Mouse (Mus musculus): Measurements from ENCODE around the gene Pfn1. TPM values are rescaled to one million over a fixed set of nuclear protein-coding genes. Genes with fewer than 3 reads are reported as not detected.

The Pfn1 gene
- polyA plus RNA-seq, 1 experiment from 2014 or later, result 2,326 TPM

DNA sequence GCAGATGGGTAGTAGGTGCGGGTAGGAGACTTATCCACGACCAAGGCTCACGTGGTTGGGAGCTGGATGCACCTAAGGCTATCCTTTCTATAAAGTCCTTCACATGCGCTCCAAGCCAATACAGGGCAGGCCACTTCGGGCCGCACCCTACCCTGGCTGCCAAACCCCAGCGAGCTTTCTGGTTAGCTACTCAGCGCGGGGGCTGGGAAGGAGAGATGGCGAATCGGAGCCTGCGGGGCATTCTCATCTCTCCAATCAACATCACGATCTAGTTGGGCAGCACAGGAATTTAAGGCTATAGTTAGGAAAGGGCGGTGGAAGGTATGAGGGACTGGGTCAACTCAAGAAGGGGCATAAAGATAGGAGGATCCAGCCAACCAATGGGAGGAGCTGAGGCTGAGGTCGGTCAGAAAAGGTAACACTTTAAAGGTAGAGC lies 13.9 kb upstream of the Pfn1 start:
- H3K27me3 ChIP-seq (replicated peaks; ENCODE audit: control insufficient read depth, insufficient read depth, low read length), result no peaks in the 10 kb centered on the region
- no peaks in the 10 kb centered on the region for H3K9me3 ChIP-seq (ENCODE audit: control insufficient read depth, low read length)
- peak overlapping the region; percentile 71 for H3K4me3 ChIP-seq (ENCODE audit: low read length)
- peak overlapping the region; percentile 77 for H3K4me2 ChIP-seq (ENCODE audit: low read depth, low read length)
- peak; percentile 68 for ATAC-seq
- peak overlapping the region; percentile 67 for H3K9ac ChIP-seq (ENCODE audit: low read depth, low read length)
- peaks cover 10% of the 10 kb centered on the region for H3K36me3 ChIP-seq (ENCODE audit: control insufficient read depth, insufficient read depth, low read length)
- peaks cover 13% of the 10 kb centered on the region for H3K4me1 ChIP-seq (ENCODE audit: control insufficient read depth, insufficient read depth, low read length)
- H3K27ac ChIP-seq (ENCODE audit: low read length), result peak overlapping the region; percentile 84
- under 1% methylated on average over 15 of the region's 15 CpGs for WGBS

DNA sequence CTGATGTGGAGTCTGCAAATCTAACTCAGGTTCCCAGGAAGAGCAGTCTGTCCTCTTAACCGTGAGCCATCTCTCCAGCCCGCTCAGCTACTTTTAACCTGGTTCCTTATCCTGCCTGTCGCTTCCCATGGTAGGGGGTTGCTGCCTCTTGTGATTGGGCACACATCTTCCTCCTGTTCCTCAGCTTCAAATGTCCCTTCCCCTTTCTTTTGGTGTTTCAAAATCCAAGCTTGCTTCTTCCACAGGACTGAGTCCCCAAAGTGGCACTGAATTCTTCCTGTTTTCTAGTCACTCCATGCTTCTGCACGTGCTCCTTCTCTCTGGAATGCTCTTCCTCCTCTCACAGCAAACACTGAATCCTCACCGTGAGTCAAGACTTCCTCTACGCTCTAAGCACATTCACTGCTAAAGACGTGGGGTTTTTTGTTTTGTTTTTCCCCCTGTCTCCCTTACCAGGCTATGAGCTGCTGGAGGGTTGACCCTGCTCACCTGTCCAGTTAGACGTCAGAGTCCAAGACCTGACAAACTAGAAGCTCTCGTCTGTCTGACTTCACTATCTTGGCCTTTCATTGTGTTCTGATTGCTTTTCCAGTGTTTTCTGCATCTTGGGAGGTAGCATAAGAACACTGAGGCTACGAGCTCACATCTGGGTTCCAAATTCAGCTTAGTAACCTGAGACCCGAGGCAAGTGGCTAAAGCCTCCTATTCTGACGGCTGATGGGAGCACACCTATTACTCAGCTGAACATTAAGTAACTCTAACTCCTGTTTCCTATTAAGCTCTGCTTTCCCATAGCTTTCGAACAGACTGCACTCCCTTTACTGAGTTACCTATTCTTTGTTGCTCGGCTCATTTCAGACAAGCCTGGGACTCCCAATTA lies 13.1 kb upstream of the Pfn1 start:
- 62% methylated on average over 14 of the region's 14 CpGs for WGBS
- Histone ChIP-seq H3K4me2 (ENCODE audit: low read depth, low read length) (peak overlapping the region; percentile 77), H3K27ac (ENCODE audit: low read length) (peak overlapping the region; percentile 84), H3K4me1 (ENCODE audit: control insufficient read depth, insufficient read depth, low read length) (peaks cover 13% of the 10 kb centered on the region), H3K27me3 (replicated peaks; ENCODE audit: control insufficient read depth, insufficient read depth, low read length) (no peaks in the 10 kb centered on the region), H3K36me3 (ENCODE audit: control insufficient read depth, insufficient read depth, low read length) (peaks cover 12% of the 10 kb centered on the region), H3K9me3 (ENCODE audit: control insufficient read depth, low read length) (no peaks in the 10 kb centered on the region), H3K4me3 (ENCODE audit: low read length) (peak overlapping the region; percentile 71), H3K9ac (ENCODE audit: low read depth, low read length) (peak overlapping the region; percentile 67)
- ATAC-seq, result no peak

DNA sequence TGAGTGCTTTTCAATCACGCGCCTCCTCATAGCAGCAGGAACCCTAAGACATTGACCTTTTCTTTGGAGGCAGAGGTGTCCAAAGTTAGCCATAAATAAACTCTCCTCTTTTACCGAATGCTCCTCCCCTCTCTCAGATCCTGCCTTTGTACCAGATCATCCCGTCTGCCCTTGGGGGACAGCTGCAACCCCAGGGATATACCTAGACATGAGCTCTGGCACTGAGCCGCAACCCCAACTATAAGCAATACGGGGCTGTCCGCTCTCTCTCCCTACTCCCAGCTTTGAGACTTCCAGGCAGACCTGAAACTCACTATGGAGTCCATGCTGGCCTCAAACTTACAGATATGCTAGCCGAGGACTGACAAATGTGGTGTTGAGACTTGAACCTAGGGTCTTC lies 12.2 kb upstream of the Pfn1 start:
- no peaks in the 10 kb centered on the region for H3K27me3 ChIP-seq (replicated peaks; ENCODE audit: control insufficient read depth, insufficient read depth, low read length)
- no peak overlapping the region for H3K4me3 ChIP-seq (ENCODE audit: low read length)
- no peak overlapping the region for H3K9ac ChIP-seq (ENCODE audit: low read depth, low read length)
- peaks cover 12% of the 10 kb centered on the region for H3K36me3 ChIP-seq (ENCODE audit: control insufficient read depth, insufficient read depth, low read length)
- no peaks in the 10 kb centered on the region for H3K9me3 ChIP-seq (ENCODE audit: control insufficient read depth, low read length)
- 94% methylated on average over 8 of the region's 8 CpGs for WGBS
- peaks cover 13% of the 10 kb centered on the region for H3K4me1 ChIP-seq (ENCODE audit: control insufficient read depth, insufficient read depth, low read length)
- no peak for ATAC-seq
- H3K4me2 ChIP-seq (ENCODE audit: low read depth, low read length), result no peak overlapping the region
- no peak overlapping the region for H3K27ac ChIP-seq (ENCODE audit: low read length)

DNA sequence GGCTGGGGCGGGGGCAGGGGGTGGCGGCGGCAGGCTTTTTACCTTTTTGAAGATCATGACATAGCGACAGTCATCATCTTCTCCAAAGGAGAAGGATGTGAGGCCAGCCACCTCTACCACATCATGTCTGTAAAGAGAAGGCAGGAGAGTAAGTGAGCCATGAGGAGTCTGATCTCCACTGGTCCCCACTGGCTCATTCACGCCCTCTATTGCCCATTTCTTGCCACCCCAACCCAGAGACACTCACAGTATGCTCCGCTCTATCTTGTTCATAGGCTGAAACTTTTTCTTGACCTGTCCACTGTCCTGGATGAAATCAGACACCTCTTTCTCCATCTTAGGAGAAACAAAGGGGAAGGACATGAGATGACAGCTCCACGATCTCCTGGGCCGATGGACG lies 10.3 kb upstream of the Pfn1 start:
- Histone ChIP-seq H3K27me3 (replicated peaks; ENCODE audit: control insufficient read depth, insufficient read depth, low read length) (no peaks in the 10 kb centered on the region), H3K4me3 (ENCODE audit: low read length) (no peak overlapping the region), H3K9ac (ENCODE audit: low read depth, low read length) (no peak overlapping the region), H3K4me1 (ENCODE audit: control insufficient read depth, insufficient read depth, low read length) (peaks cover 2% of the 10 kb centered on the region; the same call in 1 of the 2 replicates), H3K4me2 (ENCODE audit: low read depth, low read length) (no peak overlapping the region), H3K27ac (ENCODE audit: low read length) (no peak overlapping the region), H3K36me3 (ENCODE audit: control insufficient read depth, insufficient read depth, low read length) (peaks cover 12% of the 10 kb centered on the region), H3K9me3 (ENCODE audit: control insufficient read depth, low read length) (no peaks in the 10 kb centered on the region)
- ATAC-seq, result no peak
- 92% methylated on average over 9 of the region's 9 CpGs for WGBS

DNA sequence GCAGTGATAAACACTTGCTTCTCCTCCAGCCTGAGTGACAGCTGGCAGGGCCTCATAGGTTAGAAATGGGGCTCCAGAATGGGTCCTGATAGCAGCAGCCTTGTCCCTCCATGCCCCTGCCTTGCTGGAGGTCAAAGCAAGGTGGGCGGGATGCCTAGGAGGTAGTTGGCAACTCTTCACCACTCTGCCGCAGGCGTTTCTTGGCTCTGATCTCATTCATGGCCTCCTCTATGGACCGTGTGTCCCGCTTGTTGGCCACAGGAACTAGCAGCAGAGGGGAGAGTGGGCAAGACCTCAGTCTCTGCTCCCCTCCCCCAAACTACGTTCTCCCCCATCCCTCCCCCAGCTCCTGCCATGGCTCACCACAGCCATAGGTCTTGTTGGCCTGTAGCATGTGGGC lies 9.5 kb upstream of the Pfn1 start:
- no peaks in the 10 kb centered on the region for H3K27me3 ChIP-seq (replicated peaks; ENCODE audit: control insufficient read depth, insufficient read depth, low read length)

DNA sequence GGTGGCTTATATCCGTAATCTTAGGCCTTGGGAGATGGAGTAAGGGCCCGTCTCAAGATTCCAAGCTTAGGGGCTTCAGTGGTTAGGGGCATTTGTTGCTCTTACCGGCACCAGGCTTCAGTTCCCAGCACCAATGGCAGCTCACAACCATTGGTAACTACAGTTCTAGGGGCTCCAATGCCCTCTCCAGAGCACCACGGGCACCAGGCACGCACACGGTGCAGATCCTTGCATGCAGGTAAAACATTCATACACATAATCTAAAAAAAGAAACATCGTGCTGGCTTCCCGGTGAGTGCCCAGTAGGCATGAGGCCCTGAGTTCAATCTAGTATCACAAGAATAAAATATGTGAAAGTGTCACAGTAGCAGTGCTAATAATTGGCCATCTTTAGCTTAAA lies 8.7 kb upstream of the Pfn1 start:
- Histone ChIP-seq H3K27me3 (replicated peaks; ENCODE audit: control insufficient read depth, insufficient read depth, low read length) (no peaks in the 10 kb centered on the region), H3K9ac (ENCODE audit: low read depth, low read length) (no peak overlapping the region), H3K4me1 (ENCODE audit: control insufficient read depth, insufficient read depth, low read length) (peaks cover 10% of the 10 kb centered on the region), H3K4me3 (ENCODE audit: low read length) (no peak overlapping the region), H3K27ac (ENCODE audit: low read length) (no peak overlapping the region), H3K9me3 (ENCODE audit: control insufficient read depth, low read length) (no peaks in the 10 kb centered on the region), H3K36me3 (ENCODE audit: control insufficient read depth, insufficient read depth, low read length) (peaks cover 12% of the 10 kb centered on the region), H3K4me2 (ENCODE audit: low read depth, low read length) (no peak overlapping the region)
- 93% methylated on average over 8 of the region's 8 CpGs for WGBS
- no peak for ATAC-seq

More for the DNA sequence above, 9.5 kb upstream of the Pfn1 start:
- Histone ChIP-seq H3K4me3 (ENCODE audit: low read length) (no peak overlapping the region), H3K4me2 (ENCODE audit: low read depth, low read length) (no peak overlapping the region), H3K9ac (ENCODE audit: low read depth, low read length) (no peak overlapping the region), H3K9me3 (ENCODE audit: control insufficient read depth, low read length) (no peaks in the 10 kb centered on the region), H3K4me1 (ENCODE audit: control insufficient read depth, insufficient read depth, low read length) (peaks cover 5% of the 10 kb centered on the region), H3K36me3 (ENCODE audit: control insufficient read depth, insufficient read depth, low read length) (peaks cover 12% of the 10 kb centered on the region), H3K27ac (ENCODE audit: low read length) (no peak overlapping the region)
- WGBS, result 89% methylated on average over 6 of the region's 6 CpGs
- no peak for ATAC-seq

DNA sequence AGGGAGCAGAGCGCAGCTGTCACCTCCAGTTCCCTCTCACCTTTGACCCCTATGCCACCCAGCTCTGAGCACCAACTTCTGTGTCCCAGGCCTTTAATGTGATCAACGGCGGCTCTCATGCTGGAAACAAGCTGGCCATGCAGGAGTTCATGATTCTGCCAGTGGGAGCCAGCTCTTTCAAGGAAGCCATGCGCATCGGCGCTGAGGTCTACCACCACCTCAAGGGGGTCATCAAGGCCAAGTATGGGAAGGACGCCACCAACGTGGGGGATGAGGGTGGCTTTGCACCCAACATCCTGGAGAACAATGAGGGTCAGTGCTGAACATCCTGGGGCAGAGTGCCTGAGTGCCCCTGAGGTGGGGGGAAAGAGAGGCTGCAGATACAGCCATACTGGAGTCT lies 6.1 kb upstream of the Pfn1 start:
- ATAC-seq, result no peak
- Histone ChIP-seq H3K36me3 (ENCODE audit: control insufficient read depth, insufficient read depth, low read length) (peaks cover 12% of the 10 kb centered on the region), H3K4me3 (ENCODE audit: low read length) (no peak overlapping the region), H3K9me3 (ENCODE audit: control insufficient read depth, low read length) (no peaks in the 10 kb centered on the region), H3K9ac (ENCODE audit: low read depth, low read length) (no peak overlapping the region), H3K27me3 (replicated peaks; ENCODE audit: control insufficient read depth, insufficient read depth, low read length) (no peaks in the 10 kb centered on the region), H3K4me2 (ENCODE audit: low read depth, low read length) (no peak overlapping the region), H3K4me1 (ENCODE audit: control insufficient read depth, insufficient read depth, low read length) (peaks cover 31% of the 10 kb centered on the region), H3K27ac (ENCODE audit: low read length) (no peak overlapping the region)
- WGBS, result 88% methylated on average over 8 of the region's 8 CpGs

DNA sequence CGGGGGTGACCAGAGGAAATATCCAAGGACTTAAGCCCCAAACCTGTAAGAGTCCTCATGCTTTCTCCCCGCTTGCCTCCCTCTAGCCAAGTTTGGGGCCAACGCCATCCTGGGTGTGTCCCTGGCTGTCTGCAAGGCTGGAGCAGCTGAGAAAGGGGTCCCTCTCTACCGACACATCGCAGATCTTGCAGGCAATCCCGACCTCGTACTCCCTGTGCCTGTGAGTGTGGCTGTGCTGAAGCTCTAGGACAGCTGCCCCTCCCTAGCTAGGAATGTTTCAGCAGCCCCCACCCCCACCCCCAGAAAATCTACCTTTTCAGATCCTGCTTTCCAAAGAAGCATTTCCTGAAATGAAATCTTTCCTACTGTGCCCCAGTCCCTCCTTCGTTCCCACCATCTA lies 4.5 kb upstream of the Pfn1 start:
- WGBS, result 57% methylated on average over 8 of the region's 8 CpGs

DNA sequence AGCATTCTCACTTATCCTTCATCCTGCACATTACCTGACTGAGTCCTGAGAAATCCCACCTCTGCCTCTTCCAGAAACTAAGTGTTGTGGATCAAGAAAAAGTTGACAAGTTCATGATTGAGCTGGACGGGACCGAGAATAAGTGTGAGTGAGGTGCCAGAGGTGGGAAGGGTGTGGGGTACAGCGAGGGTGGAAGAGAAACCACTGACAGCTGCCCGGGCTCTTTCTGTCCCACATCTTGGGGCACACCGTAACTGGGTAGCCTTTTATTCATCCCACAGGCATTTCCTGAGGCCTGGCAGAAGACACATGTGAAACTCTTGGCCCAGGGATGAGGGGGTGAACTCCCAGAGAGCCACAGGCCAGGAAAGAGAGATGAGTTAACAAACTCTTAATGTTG lies 4.1 kb upstream of the Pfn1 start:
- no peak overlapping the region for H3K9ac ChIP-seq (ENCODE audit: low read depth, low read length)
- no peak overlapping the region for H3K4me3 ChIP-seq (ENCODE audit: low read length)
- H3K27ac ChIP-seq (ENCODE audit: low read length), result no peak overlapping the region
- peaks cover 31% of the 10 kb centered on the region for H3K4me1 ChIP-seq (ENCODE audit: control insufficient read depth, insufficient read depth, low read length)
- H3K4me2 ChIP-seq (ENCODE audit: low read depth, low read length), result no peak overlapping the region
- H3K27me3 ChIP-seq (replicated peaks; ENCODE audit: control insufficient read depth, insufficient read depth, low read length), result no peaks in the 10 kb centered on the region
- ATAC-seq, result no peak
- H3K9me3 ChIP-seq (ENCODE audit: control insufficient read depth, low read length), result no peaks in the 10 kb centered on the region
- H3K36me3 ChIP-seq (ENCODE audit: control insufficient read depth, insufficient read depth, low read length), result peaks cover 2% of the 10 kb centered on the region; the same call in 1 of the 2 replicates
- 85% methylated on average over 5 of the region's 5 CpGs for WGBS

More for the DNA sequence above, 4.5 kb upstream of the Pfn1 start:
- Histone ChIP-seq H3K27ac (ENCODE audit: low read length) (no peak overlapping the region), H3K9ac (ENCODE audit: low read depth, low read length) (0 out of 2 replicates have a peak overlapping the region, but pooled peaks have one; percentile 33), H3K36me3 (ENCODE audit: control insufficient read depth, insufficient read depth, low read length) (peaks cover 2% of the 10 kb centered on the region; the same call in 1 of the 2 replicates), H3K27me3 (replicated peaks; ENCODE audit: control insufficient read depth, insufficient read depth, low read length) (no peaks in the 10 kb centered on the region), H3K4me3 (ENCODE audit: low read length) (no peak overlapping the region), H3K4me2 (ENCODE audit: low read depth, low read length) (no peak overlapping the region), H3K4me1 (ENCODE audit: control insufficient read depth, insufficient read depth, low read length) (peaks cover 31% of the 10 kb centered on the region), H3K9me3 (ENCODE audit: control insufficient read depth, low read length) (no peaks in the 10 kb centered on the region)
- no peak for ATAC-seq
